Mouse (Mus musculus): ENCODE measurements around the gene Carm1. TPM values are rescaled to one million over a fixed set of nuclear protein-coding genes. Genes with fewer than 3 reads are reported as not detected.

Gene Carm1
- polyA plus RNA-seq, 1 experiment from 2014 or later = 44.0 TPM

- H3K27ac ChIP-seq (ENCODE audit: low read depth, low read length) = no peak overlapping the region
- H3K9ac ChIP-seq (ENCODE audit: low read depth, low read length) = 0 out of 2 replicates have a peak overlapping the region, but pooled peaks have one; percentile 16
- no peak overlapping the region for H3K4me2 ChIP-seq
- ATAC-seq (replicated peaks; ENCODE audit: insufficient number of reproducible peaks, low FRiP score, low TSS enrichment) = no peak
- no peaks in the 10 kb centered on the region for H3K9me3 ChIP-seq (replicated peaks; ENCODE audit: control insufficient read depth, low read length)
- peaks cover 40% of the 10 kb centered on the region for H3K36me3 ChIP-seq (ENCODE audit: control insufficient read depth, insufficient read depth, low read length)
- H3K27me3 ChIP-seq (ENCODE audit: control insufficient read depth, insufficient read depth, low read length) = no peaks in the 10 kb centered on the region
- 89% methylated on average over 1 of the region's 1 CpGs for WGBS (ENCODE audit: insufficient replicate concordance)
- no peak overlapping the region for H3K4me3 ChIP-seq (ENCODE audit: low read depth, low read length)
- H3K4me1 ChIP-seq (ENCODE audit: control insufficient read depth, insufficient read depth, low read length) = no peaks in the 10 kb centered on the region
These were observed 29.6 kb downstream of the Carm1 start for GRCm38 (mm10) chr9:21576286-21576685.

GRCm38 (mm10) chr9:21578226-21578625, 31.5 kb downstream of the Carm1 start:
- no peak overlapping the region for H3K9ac ChIP-seq (ENCODE audit: low read depth, low read length)
- H3K27ac ChIP-seq (ENCODE audit: low read depth, low read length) = no peak overlapping the region
- H3K27me3 ChIP-seq (ENCODE audit: control insufficient read depth, insufficient read depth, low read length) = no peaks in the 10 kb centered on the region
- H3K4me1 ChIP-seq (ENCODE audit: control insufficient read depth, insufficient read depth, low read length) = no peaks in the 10 kb centered on the region
- H3K36me3 ChIP-seq (ENCODE audit: control insufficient read depth, insufficient read depth, low read length) = peaks cover 35% of the 10 kb centered on the region
- no peak overlapping the region for H3K4me2 ChIP-seq
- H3K4me3 ChIP-seq (ENCODE audit: low read depth, low read length) = no peak overlapping the region
- no peaks in the 10 kb centered on the region for H3K9me3 ChIP-seq (replicated peaks; ENCODE audit: control insufficient read depth, low read length)
- 84% methylated on average over 3 of the region's 3 CpGs for WGBS (ENCODE audit: insufficient replicate concordance)
- ATAC-seq (replicated peaks; ENCODE audit: insufficient number of reproducible peaks, low FRiP score, low TSS enrichment) = no peak

GRCm38 (mm10) chr9:21585401-21585800, 38.7 kb downstream of the Carm1 start:
- no peaks in the 10 kb centered on the region for H3K4me1 ChIP-seq (ENCODE audit: control insufficient read depth, insufficient read depth, low read length)
- no peak overlapping the region for H3K4me3 ChIP-seq (ENCODE audit: low read depth, low read length)
- WGBS (ENCODE audit: insufficient replicate concordance) = 83% methylated on average over 1 of the region's 1 CpGs
- H3K9me3 ChIP-seq (replicated peaks; ENCODE audit: control insufficient read depth, low read length) = no peaks in the 10 kb centered on the region
- no peak for ATAC-seq (replicated peaks; ENCODE audit: insufficient number of reproducible peaks, low FRiP score, low TSS enrichment)
- H3K27ac ChIP-seq (ENCODE audit: low read depth, low read length) = no peak overlapping the region
- H3K4me2 ChIP-seq = no peak overlapping the region
- H3K27me3 ChIP-seq (ENCODE audit: control insufficient read depth, insufficient read depth, low read length) = no peaks in the 10 kb centered on the region
- H3K9ac ChIP-seq (ENCODE audit: low read depth, low read length) = no peak overlapping the region
- H3K36me3 ChIP-seq (ENCODE audit: control insufficient read depth, insufficient read depth, low read length) = peaks cover 56% of the 10 kb centered on the region

GRCm38 (mm10) chr9:21587678-21588349, 41.1 kb downstream of the Carm1 start:
- Histone ChIP-seq H3K4me1 (ENCODE audit: control insufficient read depth, insufficient read depth, low read length) (peaks cover 6% of the 10 kb centered on the region), H3K9me3 (replicated peaks; ENCODE audit: control insufficient read depth, low read length) (no peaks in the 10 kb centered on the region), H3K4me3 (ENCODE audit: low read depth, low read length) (no peak overlapping the region), H3K27me3 (ENCODE audit: control insufficient read depth, insufficient read depth, low read length) (no peaks in the 10 kb centered on the region), H3K4me2 (no peak overlapping the region), H3K36me3 (ENCODE audit: control insufficient read depth, insufficient read depth, low read length) (peaks cover 51% of the 10 kb centered on the region), H3K27ac (ENCODE audit: low read depth, low read length) (no peak overlapping the region), H3K9ac (ENCODE audit: low read depth, low read length) (no peak overlapping the region)
- ATAC-seq (replicated peaks; ENCODE audit: insufficient number of reproducible peaks, low FRiP score, low TSS enrichment) = no peak
- WGBS (ENCODE audit: insufficient replicate concordance) = 91% methylated on average over 23 of the region's 23 CpGs

GRCm38 (mm10) chr9:21588350-21588749, 41.7 kb downstream of the Carm1 start:
- H3K9ac ChIP-seq (ENCODE audit: low read depth, low read length) = no peak overlapping the region
- no peaks in the 10 kb centered on the region for H3K9me3 ChIP-seq (replicated peaks; ENCODE audit: control insufficient read depth, low read length)
- peaks cover 46% of the 10 kb centered on the region for H3K36me3 ChIP-seq (ENCODE audit: control insufficient read depth, insufficient read depth, low read length)
- no peak overlapping the region for H3K4me2 ChIP-seq
- no peaks in the 10 kb centered on the region for H3K27me3 ChIP-seq (ENCODE audit: control insufficient read depth, insufficient read depth, low read length)
- 86% methylated on average over 8 of the region's 8 CpGs for WGBS (ENCODE audit: insufficient replicate concordance)
- no peak for ATAC-seq (replicated peaks; ENCODE audit: insufficient number of reproducible peaks, low FRiP score, low TSS enrichment)
- H3K4me3 ChIP-seq (ENCODE audit: low read depth, low read length) = no peak overlapping the region
- no peak overlapping the region for H3K27ac ChIP-seq (ENCODE audit: low read depth, low read length)
- peaks cover 6% of the 10 kb centered on the region for H3K4me1 ChIP-seq (ENCODE audit: control insufficient read depth, insufficient read depth, low read length)

- Histone ChIP-seq H3K4me2 (no peak overlapping the region), H3K36me3 (ENCODE audit: control insufficient read depth, insufficient read depth, low read length) (peaks cover 39% of the 10 kb centered on the region), H3K27ac (ENCODE audit: low read depth, low read length) (no peak overlapping the region), H3K27me3 (ENCODE audit: control insufficient read depth, insufficient read depth, low read length) (no peaks in the 10 kb centered on the region), H3K9ac (ENCODE audit: low read depth, low read length) (no peak overlapping the region), H3K9me3 (replicated peaks; ENCODE audit: control insufficient read depth, low read length) (no peaks in the 10 kb centered on the region), H3K4me3 (ENCODE audit: low read depth, low read length) (no peak overlapping the region), H3K4me1 (ENCODE audit: control insufficient read depth, insufficient read depth, low read length) (peaks cover 12% of the 10 kb centered on the region)
- WGBS (ENCODE audit: insufficient replicate concordance) = 97% methylated on average over 5 of the region's 5 CpGs
- ATAC-seq (replicated peaks; ENCODE audit: insufficient number of reproducible peaks, low FRiP score, low TSS enrichment) = no peak
These were observed 42.8 kb downstream of the Carm1 start for GRCm38 (mm10) chr9:21589538-21589937.

GRCm38 (mm10) chr9:21591127-21591830, 44.6 kb downstream of the Carm1 start:
- no peak overlapping the region for H3K4me3 ChIP-seq (ENCODE audit: low read depth, low read length)
- 85% methylated on average over 6 of the region's 6 CpGs for WGBS (ENCODE audit: insufficient replicate concordance)

GRCm38 (mm10) chr9:21591831-21592702, 45.4 kb downstream of the Carm1 start:
- 22% methylated on average over 17 of the region's 17 CpGs for WGBS (ENCODE audit: insufficient replicate concordance)
- peak overlapping the region; percentile 99 for H3K4me2 ChIP-seq
- no peaks in the 10 kb centered on the region for H3K9me3 ChIP-seq (replicated peaks; ENCODE audit: control insufficient read depth, low read length)
- H3K4me3 ChIP-seq (ENCODE audit: low read depth, low read length) = peak overlapping the region; percentile 78
- H3K27me3 ChIP-seq (ENCODE audit: control insufficient read depth, insufficient read depth, low read length) = no peaks in the 10 kb centered on the region
- H3K36me3 ChIP-seq (ENCODE audit: control insufficient read depth, insufficient read depth, low read length) = peaks cover 33% of the 10 kb centered on the region
- H3K4me1 ChIP-seq (ENCODE audit: control insufficient read depth, insufficient read depth, low read length) = peaks cover 12% of the 10 kb centered on the region
- ATAC-seq (replicated peaks; ENCODE audit: insufficient number of reproducible peaks, low FRiP score, low TSS enrichment) = peak; percentile 50
- H3K27ac ChIP-seq (ENCODE audit: low read depth, low read length) = 0 out of 2 replicates have a peak overlapping the region, but pooled peaks have one; percentile 2
- H3K9ac ChIP-seq (ENCODE audit: low read depth, low read length) = peak overlapping the region; percentile 69

More at GRCm38 (mm10) chr9:21591127-21591830, 44.6 kb downstream of the Carm1 start:
- peaks cover 12% of the 10 kb centered on the region for H3K4me1 ChIP-seq (ENCODE audit: control insufficient read depth, insufficient read depth, low read length)
- H3K4me2 ChIP-seq = no peak overlapping the region; the same call in 1 of the 2 replicates
- H3K9me3 ChIP-seq (replicated peaks; ENCODE audit: control insufficient read depth, low read length) = no peaks in the 10 kb centered on the region
- H3K27ac ChIP-seq (ENCODE audit: low read depth, low read length) = no peak overlapping the region
- no peak overlapping the region for H3K9ac ChIP-seq (ENCODE audit: low read depth, low read length)
- peaks cover 39% of the 10 kb centered on the region for H3K36me3 ChIP-seq (ENCODE audit: control insufficient read depth, insufficient read depth, low read length)
- ATAC-seq (replicated peaks; ENCODE audit: insufficient number of reproducible peaks, low FRiP score, low TSS enrichment) = no peak
- H3K27me3 ChIP-seq (ENCODE audit: control insufficient read depth, insufficient read depth, low read length) = no peaks in the 10 kb centered on the region
